Mouse (Mus musculus): ENCODE results near the gene Nudt4. TPM values are rescaled to one million over a fixed set of nuclear protein-coding genes. Genes with fewer than 3 reads are reported as not detected.
A peak's percentile ranks its signal among the peaks of the same experiment; 100 is the strongest.
"Not testable (repeated sequence)": the region's sequence is repeated elsewhere in the genome, so short reads cannot be mapped to it uniquely, and the experiment has no call there.

The Nudt4 gene
- total and polyA plus RNA-seq, 3 experiments, result 23.7 to 67.4 (median 39.2) TPM

DNA sequence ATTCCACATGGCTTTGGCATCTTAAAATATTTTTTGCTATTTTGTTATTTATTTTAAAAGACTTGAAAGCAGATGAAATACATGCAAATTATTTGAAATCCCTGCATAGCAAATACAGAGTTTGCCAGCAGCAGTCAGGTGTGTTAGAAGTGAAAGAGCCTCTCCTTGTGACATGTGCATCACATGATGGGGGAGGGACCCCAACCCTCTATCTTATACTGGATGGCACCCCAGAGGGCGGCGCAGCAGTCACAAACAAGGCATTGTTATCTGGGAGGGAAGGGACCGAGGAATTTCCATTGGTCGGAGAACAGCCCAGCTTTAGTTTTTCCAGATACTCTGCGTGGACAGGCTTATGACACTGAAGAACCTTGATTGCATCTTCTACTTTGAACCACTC, 14.9 kb downstream of the Nudt4 start:
- DNase-seq (ENCODE audit: extremely low read depth), result peak; percentile 46
- Histone ChIP-seq H3K4me1 (ENCODE audit: control insufficient read depth in 1 of 2, insufficient read depth in 2 of 2) (peaks cover 0 to 72% of the 10 kb centered on the region in 2 experiments; a peak in 2 of 4 replicates), H3K36me3 (replicated peaks in 1 of 2; ENCODE audit: control insufficient read depth in 1 of 2, insufficient read depth in 1 of 2, low read length in 1 of 2) (peaks cover 20 to 72% of the 10 kb centered on the region in 2 experiments), H3K27ac (ENCODE audit: insufficient read depth, low read depth) (peak overlapping the region; percentile 54)
- in situ Hi-C loops (cut with MboI; ENCODE audit: low pct_ligation_motif_present, low pct_unique_long_range_greater_than_20kb, low sequenced_read_pairs), result loop anchor here (25.0 kb wide), 1 partner anchor 538 kb away; no protein-coding TSS in a partner anchor
- H3K9ac ChIP-seq (ENCODE audit: insufficient read depth, low read depth); H3K79me2 ChIP-seq (replicated peaks; ENCODE audit: control insufficient read depth, extremely low read depth, insufficient read depth, poor library complexity, severe bottlenecking); H3K4me3 ChIP-seq (replicated peaks in 1 of 3; ENCODE audit: low read depth in 2 of 3, low read length in 2 of 3, poor library complexity in 1 of 3); H3K27me3 ChIP-seq (replicated peaks); H3K4me2 ChIP-seq (ENCODE audit: insufficient read depth, low read depth, poor library complexity, severe bottlenecking); dilution Hi-C loops (cut with MboI; ENCODE audit: extremely low pct_ligation_motif_present, extremely low pct_unique_long_range_greater_than_20kb, low sequenced_read_pairs); H3K9me3 ChIP-seq (replicated peaks; ENCODE audit: low read length): not testable (repeated sequence)
- peak; percentile 55 for TF ChIP-seq BHLHE40 (IDR thresholded peaks at IDR 0.05; ENCODE audit: low read depth, low read length)

GRCm38 (mm10) chr10:95548154-95548826, 15.7 kb downstream of the Nudt4 start:
- no peaks in the 10 kb centered on the region for H3K27me3 ChIP-seq (replicated peaks)
- peaks cover 24 to 70% of the 10 kb centered on the region in 2 experiments for H3K36me3 ChIP-seq (replicated peaks in 1 of 2; ENCODE audit: control insufficient read depth in 1 of 2, insufficient read depth in 1 of 2, low read length in 1 of 2)
- in situ Hi-C loops (cut with MboI; ENCODE audit: low pct_ligation_motif_present, low pct_unique_long_range_greater_than_20kb, low sequenced_read_pairs) (loop anchor here (25.0 kb wide), 1 partner anchor 539 kb away; no protein-coding TSS in a partner anchor), dilution Hi-C loops (cut with MboI; ENCODE audit: extremely low pct_ligation_motif_present, extremely low pct_unique_long_range_greater_than_20kb, low sequenced_read_pairs) (no loop called here)
- H3K9ac ChIP-seq (ENCODE audit: insufficient read depth, low read depth), result peak overlapping the region; percentile 60; the same call in 1 of the 2 replicates
- H3K27ac ChIP-seq (ENCODE audit: insufficient read depth, low read depth), result peak overlapping the region; percentile 89
- H3K4me1 ChIP-seq (ENCODE audit: control insufficient read depth in 1 of 2, insufficient read depth in 2 of 2), result peaks cover 0 to 67% of the 10 kb centered on the region in 2 experiments; a peak in 2 of 4 replicates
- peaks cover 4% of the 10 kb centered on the region for H3K79me2 ChIP-seq (replicated peaks; ENCODE audit: control insufficient read depth, extremely low read depth, insufficient read depth, poor library complexity, severe bottlenecking)
- no peaks in the 10 kb centered on the region for H3K9me3 ChIP-seq (replicated peaks; ENCODE audit: low read length)
- DNase-seq (ENCODE audit: extremely low read depth), result peak; percentile 87
- peak overlapping the region in 1 of 3 experiments; percentile 14 for H3K4me3 ChIP-seq (replicated peaks in 1 of 3; ENCODE audit: low read depth in 2 of 3, low read length in 2 of 3, poor library complexity in 1 of 3)
- peak overlapping the region; percentile 55 for H3K4me2 ChIP-seq (ENCODE audit: insufficient read depth, low read depth, poor library complexity, severe bottlenecking)
- TF ChIP-seq USF2 (conservative IDR thresholded peaks at IDR 0.05; ENCODE audit: low read depth, low read length) (no peak), HCFC1 (IDR thresholded peaks at IDR 0.05; ENCODE audit: low read depth, low read length) (peak; percentile 21; the same call in 1 of the 2 replicates), CHD2 (IDR thresholded peaks at IDR 0.05; ENCODE audit: low read length) (peak; percentile 39; the same call in 1 of the 2 replicates), CTCF (conservative IDR thresholded peaks at IDR 0.05 in 1 of 2, IDR thresholded peaks at IDR 0.05 in 1 of 2; ENCODE audit: low read depth in 2 of 2, low read length in 2 of 2) (no peak), MAFK (IDR thresholded peaks at IDR 0.05; ENCODE audit: insufficient replicate concordance, low read length) (no peak), CHD1 (IDR thresholded peaks at IDR 0.05; ENCODE audit: low read depth, low read length) (no peak; the same call in 1 of the 2 replicates), USF1 (IDR thresholded peaks at IDR 0.05; ENCODE audit: low read depth, low read length) (no peak), ZC3H11A (IDR thresholded peaks at IDR 0.05; ENCODE audit: low read depth, low read length) (no peak), MAZ (IDR thresholded peaks at IDR 0.05; ENCODE audit: low read depth, low read length) (0 out of 2 replicates have a peak, but pooled peaks have one; percentile 17), UBTF (IDR thresholded peaks at IDR 0.05; ENCODE audit: low read depth, low read length) (no peak), ELF1 (IDR thresholded peaks at IDR 0.05; ENCODE audit: low read depth, low read length) (peak; percentile 45; the same call in 1 of the 2 replicates), SMC3 (IDR thresholded peaks at IDR 0.05; ENCODE audit: low read depth, low read length) (0 out of 2 replicates have a peak, but pooled peaks have one; percentile 5), RAD21 (IDR thresholded peaks at IDR 0.05; ENCODE audit: low read depth, low read length) (no peak), JUN (IDR thresholded peaks at IDR 0.05; ENCODE audit: insufficient read depth, low read depth, low read length) (peak; percentile 26), SIN3A (IDR thresholded peaks at IDR 0.05; ENCODE audit: low read length) (peak; percentile 90), ZMIZ1 (IDR thresholded peaks at IDR 0.05; ENCODE audit: low read depth, low read length) (peak; percentile 63; the same call in 1 of the 2 replicates), IRF4 (IDR thresholded peaks at IDR 0.05; ENCODE audit: low read depth, low read length) (peak; percentile 82), MYC (IDR thresholded peaks at IDR 0.05; ENCODE audit: low read depth, low read length) (peak; percentile 96), TBP (conservative IDR thresholded peaks at IDR 0.05; ENCODE audit: low read depth, low read length) (no peak), ZNF384 (IDR thresholded peaks at IDR 0.05; ENCODE audit: low read depth, low read length) (no peak), EP300 (IDR thresholded peaks at IDR 0.05; ENCODE audit: low read length) (peak; percentile 81), PAX5 (IDR thresholded peaks at IDR 0.05; ENCODE audit: low read length) (no peak), JUND (conservative IDR thresholded peaks at IDR 0.05; ENCODE audit: low read depth, low read length) (peak; percentile 72), NRF1 (IDR thresholded peaks at IDR 0.05; ENCODE audit: low read depth, low read length) (no peak), E2F4 (IDR thresholded peaks at IDR 0.05; ENCODE audit: insufficient replicate concordance, low read depth, low read length) (no peak), TCF12 (IDR thresholded peaks at IDR 0.05; ENCODE audit: low read depth, low read length) (peak; percentile 73; the same call in 1 of the 2 replicates), MXI1 (IDR thresholded peaks at IDR 0.05; ENCODE audit: low read depth, low read length) (peak; percentile 95; the same call in 1 of the 2 replicates), MAX (IDR thresholded peaks at IDR 0.05; ENCODE audit: low read length) (peak; percentile 93), RCOR1 (conservative IDR thresholded peaks at IDR 0.05; ENCODE audit: low read depth, low read length) (peak; percentile 68), NELFE (IDR thresholded peaks at IDR 0.05; ENCODE audit: low read depth, low read length) (no peak), BHLHE40 (IDR thresholded peaks at IDR 0.05; ENCODE audit: low read depth, low read length) (peak; percentile 97)
